Mouse (Mus musculus) ovary, postnatal 10 days (tissue): ENCODE results near the gene Kcna2.
A peak's percentile ranks its signal among the peaks of the same experiment; 100 is the strongest.

Source experiments
- DNase-seq: peaks from one replicate; pipeline ENCODE4 v3.0.0; 2022; ENCODE audit warnings: low spot score

The Kcna2 gene

DNA sequence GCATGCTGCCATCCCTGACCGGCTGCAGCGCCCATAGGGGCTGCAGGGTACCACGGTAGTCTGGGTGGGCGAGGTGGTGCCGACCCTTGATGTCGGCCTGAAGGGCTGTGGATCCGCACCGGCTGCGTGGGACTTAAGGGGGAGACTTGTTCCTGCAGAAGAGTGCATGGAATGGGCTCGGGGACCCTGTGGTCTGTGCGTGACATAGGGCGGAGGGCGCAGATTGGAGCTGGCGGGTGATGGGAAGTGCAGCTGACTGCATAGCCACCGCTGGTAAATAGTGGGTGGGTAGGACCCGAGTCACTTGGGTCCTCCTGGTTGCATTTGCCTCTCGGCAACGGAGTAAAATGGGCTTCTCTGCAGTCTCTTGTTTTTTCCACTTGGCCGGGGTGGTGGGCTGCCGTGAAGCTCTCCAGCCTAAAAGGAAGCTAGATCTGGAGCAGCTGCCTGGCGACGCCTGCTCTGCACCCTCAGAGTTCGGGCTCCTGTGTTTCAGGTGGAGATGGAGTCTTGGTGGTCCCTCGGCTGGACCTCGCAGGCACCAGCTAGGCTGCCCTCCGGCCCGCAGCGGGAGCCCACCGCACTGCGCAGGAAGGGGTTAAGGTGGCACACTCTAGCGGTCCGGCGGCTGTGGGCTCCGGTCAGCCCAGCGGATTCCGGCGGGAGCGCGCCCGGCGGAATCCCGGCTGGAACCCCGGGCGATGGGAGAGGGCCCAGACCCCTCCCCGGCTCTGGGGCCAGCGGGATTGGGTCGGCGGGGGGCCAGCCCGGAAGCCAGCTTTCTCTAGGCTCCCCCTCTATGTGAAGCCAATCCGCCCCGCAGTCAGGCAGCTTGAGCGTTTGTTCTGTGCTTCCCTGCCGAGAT is 1.1 kb downstream of the Kcna2 start:
- DNase-seq = peak; percentile 8

DNA sequence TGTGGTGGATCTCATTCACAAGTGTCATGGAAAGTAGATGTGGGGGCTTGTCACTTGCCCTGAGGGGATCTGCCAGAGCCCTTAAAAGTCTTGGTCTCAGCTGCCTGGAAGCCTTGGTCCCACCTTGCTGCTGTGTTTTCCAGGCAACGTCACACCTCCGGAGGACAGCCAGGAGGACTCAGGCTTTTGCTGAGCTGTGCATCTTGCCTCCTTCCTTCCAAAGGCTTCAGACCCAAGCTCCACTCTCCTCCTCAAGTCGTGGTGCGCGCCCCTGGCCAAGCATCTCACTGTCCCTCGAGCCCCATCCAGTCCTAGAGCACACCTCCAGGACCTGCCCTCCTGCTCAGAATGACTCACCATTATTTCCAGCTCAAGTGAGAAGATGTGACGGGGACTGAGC is 2.1 kb downstream of the Kcna2 start:
- no peak for DNase-seq

GRCm38 (mm10) chr3:107103462-107103861 is 2.5 kb downstream of the Kcna2 start:
- no peak for DNase-seq

DNA sequence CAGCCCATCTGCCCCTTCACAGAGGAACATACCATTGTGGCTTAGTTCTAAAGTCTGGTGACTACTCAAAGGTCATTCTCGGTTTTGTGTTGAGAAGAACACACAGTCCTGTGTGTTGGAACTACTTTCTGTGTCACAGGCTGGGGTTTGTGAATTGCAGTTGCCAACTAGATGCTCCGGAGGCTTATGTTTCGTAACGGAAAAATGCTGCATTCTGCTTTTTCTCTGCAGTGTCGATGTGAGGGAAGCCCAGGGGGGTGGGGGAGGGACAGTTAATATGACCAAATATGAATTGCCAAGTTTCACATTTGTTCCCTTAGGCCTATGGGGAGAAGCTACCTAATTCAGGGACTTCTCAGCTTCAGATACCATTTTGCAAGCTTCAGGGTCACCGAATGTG is 5.0 kb downstream of the Kcna2 start:
- DNase-seq = no peak

GRCm38 (mm10) chr3:107112498-107112897 is 11.6 kb downstream of the Kcna2 start:
- no peak for DNase-seq

DNA sequence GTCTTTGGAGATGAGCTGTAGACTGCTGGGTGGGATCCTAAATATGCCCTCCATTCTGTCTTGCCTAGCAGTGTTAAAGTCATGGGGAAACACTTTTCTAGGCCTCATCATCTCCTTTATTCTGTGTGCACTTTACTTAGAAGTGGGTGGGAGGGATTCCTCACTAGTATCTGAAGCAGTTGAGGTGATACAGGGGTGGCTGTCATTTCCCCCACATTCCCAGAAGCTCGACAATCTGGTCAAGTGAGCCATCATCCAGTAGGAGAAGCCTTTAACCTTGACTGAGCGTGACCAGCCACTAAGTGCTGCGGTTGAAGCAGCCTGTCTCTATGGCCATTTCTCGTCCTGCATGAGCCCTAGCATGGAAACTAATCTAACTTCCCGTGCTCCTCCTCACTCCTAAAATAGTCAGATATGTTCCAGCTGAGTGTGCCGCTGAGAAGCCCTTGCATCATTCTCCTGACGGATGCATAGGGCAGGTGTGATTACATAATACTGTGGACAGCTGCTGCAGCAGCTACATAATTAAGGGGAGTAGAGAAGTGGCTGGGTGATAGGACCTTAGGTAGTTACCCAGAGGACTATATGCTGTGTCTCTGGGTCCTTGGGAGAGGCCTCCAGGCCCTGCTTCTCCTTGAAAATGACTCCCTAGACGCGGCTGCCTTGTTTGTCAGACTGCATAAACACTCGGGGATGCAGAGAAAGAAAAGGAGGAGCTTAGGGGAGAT is 12.2 kb downstream of the Kcna2 start:
- DNase-seq = no peak

DNA sequence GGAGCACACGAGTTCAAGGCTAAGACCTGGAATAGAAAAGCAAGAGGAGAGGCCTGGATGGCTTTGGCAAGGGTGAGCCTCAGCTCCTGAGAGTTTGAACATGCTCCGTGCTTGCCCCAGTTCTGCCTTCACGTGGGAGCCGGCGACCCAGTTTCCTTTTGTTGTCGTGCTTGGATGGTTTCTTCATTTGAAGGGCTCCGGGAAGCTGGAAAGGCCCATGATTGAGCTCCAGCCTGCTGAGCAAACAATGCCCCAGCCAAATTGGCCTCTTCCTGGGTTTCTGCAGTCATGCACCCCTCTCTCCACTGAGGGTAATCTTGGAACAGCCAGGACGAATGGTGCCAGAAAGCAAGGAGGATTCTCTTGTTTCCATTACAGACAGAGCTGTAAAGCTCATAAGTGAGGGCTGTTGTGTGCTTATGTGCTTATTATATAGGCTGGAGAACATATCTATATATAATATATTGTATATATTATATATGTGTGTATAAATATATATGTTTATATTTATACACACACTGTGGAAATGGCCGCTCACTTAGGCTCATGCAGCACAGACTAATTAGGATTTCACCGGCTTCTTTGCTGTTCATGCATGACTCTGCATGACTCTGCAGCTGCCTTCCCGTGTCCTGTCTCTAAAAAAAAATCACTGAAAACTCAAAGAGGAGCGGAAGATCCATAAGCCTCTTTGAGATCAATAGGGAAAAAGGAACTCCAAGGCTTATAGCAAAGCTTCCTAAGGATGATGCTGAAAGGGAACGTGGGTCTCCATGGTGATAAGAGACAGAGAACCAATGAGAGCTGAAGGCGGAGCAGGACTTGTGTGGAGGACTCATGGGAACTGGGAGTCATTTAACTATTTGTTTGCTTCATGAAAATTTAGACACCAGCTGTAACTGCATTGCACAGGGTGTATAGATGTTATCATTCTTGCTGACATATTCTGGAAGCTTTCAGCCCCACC is 13.1 kb downstream of the Kcna2 start:
- DNase-seq = no peak

GRCm38 (mm10) chr3:107114941-107115340 is 14.0 kb downstream of the Kcna2 start:
- no peak for DNase-seq

DNA sequence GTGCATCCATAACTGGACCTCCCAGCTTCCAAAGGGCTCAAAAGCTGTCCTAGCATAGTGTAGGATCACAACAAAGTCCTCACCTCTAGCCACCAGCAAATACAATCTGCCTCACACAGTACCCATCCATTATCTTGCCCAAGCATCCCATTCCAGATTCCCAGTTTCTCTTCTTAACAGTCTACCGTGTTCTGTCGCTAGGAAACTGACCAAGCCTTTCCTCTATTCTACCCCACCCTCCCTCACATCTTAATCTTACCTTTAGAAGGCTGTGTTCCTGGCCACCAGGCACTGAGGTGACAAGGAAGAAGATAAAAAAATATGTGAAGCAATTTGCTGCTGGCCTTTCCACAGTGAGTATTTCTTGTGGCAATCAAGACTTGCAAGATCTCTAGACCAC is 14.8 kb downstream of the Kcna2 start:
- no peak for DNase-seq

DNA sequence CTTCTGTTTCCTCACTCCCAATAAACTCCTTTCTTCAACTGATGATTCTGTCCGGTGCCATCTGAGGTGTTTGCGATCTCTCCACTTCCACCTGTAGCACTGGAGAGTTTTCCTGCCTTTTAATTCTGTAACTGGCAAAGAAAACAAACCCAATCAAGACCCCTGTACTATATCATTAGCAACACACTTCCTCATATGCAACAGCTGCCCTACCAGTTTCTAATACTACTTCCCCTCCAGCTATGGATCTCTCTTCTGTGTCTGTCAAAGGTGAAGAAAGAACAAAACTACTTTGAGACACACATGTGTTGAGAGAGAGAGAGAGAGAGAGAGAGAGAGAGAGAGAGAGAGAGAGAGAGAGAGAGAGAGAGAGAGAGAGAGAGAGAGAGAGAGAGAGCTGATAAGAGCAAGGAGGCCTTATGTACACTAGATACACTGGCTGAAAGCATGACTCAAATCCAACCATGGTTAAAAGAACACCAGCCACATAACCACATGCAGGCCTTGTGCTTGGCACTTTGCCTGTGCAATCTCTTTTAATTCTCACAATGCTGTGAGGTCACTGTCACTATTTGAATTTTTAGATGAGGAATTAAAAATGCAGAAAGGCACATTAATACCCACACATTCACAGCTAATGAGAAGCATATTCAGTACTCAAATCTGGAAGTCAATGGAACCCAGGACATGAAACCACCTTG is 19.1 kb downstream of the Kcna2 start:
- DNase-seq = no peak

DNA sequence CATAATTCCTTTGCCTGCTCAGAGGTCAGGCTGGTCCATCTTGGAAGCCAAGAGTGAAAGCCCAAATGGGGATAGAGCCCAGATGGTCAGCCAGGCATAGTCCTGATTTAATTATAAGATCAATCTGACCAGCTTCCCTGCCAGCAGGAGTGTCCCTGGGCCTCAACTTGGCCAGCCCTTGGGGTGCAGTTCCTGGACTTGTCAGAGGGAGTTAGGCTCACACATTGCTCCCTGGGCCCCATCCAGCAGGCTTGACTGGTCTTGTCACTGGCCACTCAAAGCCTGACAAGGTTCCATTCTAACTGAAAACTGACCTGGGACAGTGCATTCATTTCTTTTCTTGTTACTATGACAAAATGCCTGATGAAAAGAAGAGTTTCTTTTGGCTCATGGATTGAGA is 21.4 kb downstream of the Kcna2 start:
- DNase-seq = no peak

GRCm38 (mm10) chr3:107127667-107128066 is 26.7 kb downstream of the Kcna2 start:
- no peak for DNase-seq

GRCm38 (mm10) chr3:107128421-107128820 is 27.5 kb downstream of the Kcna2 start:
- DNase-seq = no peak

DNA sequence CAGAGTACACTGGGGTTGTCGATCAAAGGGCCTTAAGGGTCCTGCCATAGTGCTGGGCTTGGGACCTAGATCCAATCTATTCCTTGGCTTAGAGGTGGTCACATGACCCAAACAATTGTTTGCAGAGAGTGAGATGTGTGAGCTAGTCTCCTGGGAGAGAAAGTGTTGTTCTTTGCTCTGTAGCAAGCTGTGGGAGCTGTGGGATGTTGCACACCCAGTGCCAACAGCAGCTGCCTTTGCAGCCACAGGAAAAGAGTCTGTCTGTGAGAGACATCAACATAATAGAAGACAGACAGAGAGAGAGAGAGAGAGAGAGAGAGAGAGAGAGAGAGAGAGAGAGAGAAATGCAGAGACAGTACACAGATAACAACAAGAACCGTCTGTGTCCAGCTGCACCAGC is 28.3 kb downstream of the Kcna2 start:
- DNase-seq = no peak

GRCm38 (mm10) chr3:107130661-107131326 is 29.8 kb downstream of the Kcna2 start:
- no peak for DNase-seq

DNA sequence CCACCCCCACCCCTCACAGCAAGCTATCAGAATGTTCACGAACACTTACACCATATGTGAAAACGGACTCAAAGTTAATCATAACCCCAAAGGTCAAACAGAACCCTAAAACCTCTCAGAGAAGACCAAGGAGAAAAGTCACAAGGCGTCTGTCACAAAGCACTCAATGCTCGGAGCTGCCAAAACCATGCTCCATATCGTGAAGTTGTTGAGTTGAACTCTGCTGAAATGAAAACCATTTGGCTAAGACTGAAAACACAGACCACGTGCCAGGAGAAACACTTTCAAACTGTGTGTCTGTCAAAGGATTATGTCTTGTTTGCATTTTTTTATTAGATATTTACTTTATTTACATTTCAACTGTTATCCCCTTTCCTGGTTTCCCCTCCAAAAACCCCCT is 30.9 kb downstream of the Kcna2 start:
- no peak for DNase-seq

GRCm38 (mm10) chr3:107132651-107133050 is 31.7 kb downstream of the Kcna2 start:
- no peak for DNase-seq

DNA sequence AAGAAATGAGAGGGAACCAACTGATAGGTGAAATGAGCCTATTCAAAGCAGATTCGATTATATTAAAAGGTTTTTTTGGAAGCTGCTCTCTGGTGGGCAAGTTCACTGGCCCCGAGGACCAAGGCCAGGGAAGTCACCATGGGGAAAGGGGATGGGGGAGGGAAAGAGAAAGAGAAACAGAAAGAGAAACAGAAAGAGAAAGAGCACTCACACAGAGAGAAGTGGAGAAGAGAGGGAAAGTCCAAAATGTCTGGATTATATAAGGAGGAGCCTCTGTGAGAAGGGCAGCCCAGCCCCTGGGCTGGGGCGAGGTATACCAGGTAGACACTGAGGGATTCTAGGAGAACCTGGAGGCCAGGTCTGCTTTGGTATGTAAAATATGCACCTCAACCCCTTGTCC is 33.5 kb downstream of the Kcna2 start:
- DNase-seq = no peak

- DNase-seq = no peak
Measured at GRCm38 (mm10) chr3:107147126-107147525, 46.2 kb downstream of the Kcna2 start.

DNA sequence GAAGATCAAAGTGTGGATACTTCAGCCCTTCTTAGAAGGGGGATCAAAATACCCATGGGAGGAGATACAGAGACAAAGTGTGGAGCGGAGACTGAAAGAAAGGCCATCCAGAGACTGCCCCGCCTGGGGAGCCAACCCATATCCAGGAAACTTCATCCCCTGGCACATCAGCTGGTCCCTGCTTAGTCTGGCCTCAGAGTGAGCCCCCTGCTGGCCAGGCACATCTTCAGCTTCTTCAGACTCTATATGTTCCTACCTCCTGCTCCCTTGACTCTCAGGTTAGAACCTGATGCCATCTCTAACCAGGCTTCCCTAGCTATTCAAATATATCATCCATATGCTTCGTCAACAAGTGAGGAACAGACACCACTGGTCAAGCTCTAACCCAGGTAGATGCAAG is 48.1 kb downstream of the Kcna2 start:
- peak; percentile 11 for DNase-seq

GRCm38 (mm10) chr3:107150469-107150868 is 49.5 kb downstream of the Kcna2 start:
- no peak for DNase-seq
